In genomic region chrX:160432192-160432591, GRCm38 (mm10) we compare ENCODE assay signal across 25 mouse cellular contexts. TPM values are rescaled to one million over a fixed set of nuclear protein-coding genes. Genes with fewer than 3 reads are reported as not detected.
A peak's percentile ranks its signal among the peaks of the same experiment; 100 is the strongest.
DNase-seq lines count a peak whose midpoint lies in the region; ATAC-seq and TF ChIP-seq lines count a peak whose summit lies in the region.
"Had no signal": no experiment of that assay in that cellular context is flagged by ENCODE, and none has a peak within 500 bp of the region (broad histone marks: within the 10 kb centered on the region; RNA-seq: fewer than 3 reads in every experiment).

No protein-coding gene starts in this region.

- no peaks in the 10 kb centered on the region for H3K9me3 ChIP-seq in kidney, embryonic 16.5 days (ENCODE audit: low read length)
- H3K9me3 ChIP-seq in CH12.LX (replicated peaks; ENCODE audit: low read length): no peaks in the 10 kb centered on the region
- H3K9me3 ChIP-seq: embryonic facial prominence, embryonic 13.5 days; embryonic facial prominence, embryonic 15.5 days; forebrain, embryonic 10.5 days; forebrain, embryonic 12.5 days had no signal

- peak; percentile 61; the same call in 1 of the 2 replicates for ATAC-seq in kidney, embryonic 16.5 days (ENCODE audit: low FRiP score, low TSS enrichment)
- ATAC-seq: CD4-positive, CD25-positive, alpha-beta regulatory T cell, adult 4 months; forebrain, embryonic 14.5 days; forebrain, embryonic 16.5 days had no signal

- H3K27me3 ChIP-seq in kidney, embryonic 16.5 days (ENCODE audit: insufficient read depth, low read length): peaks cover 3% of the 10 kb centered on the region; the same call in 1 of the 2 replicates
- H3K27me3 ChIP-seq in kidney, adult 2 months (replicated peaks; ENCODE audit: control insufficient read depth, insufficient read depth, low read length): no peaks in the 10 kb centered on the region
- no peaks in the 10 kb centered on the region for H3K27me3 ChIP-seq in CH12.LX (replicated peaks)
- no peaks in the 10 kb centered on the region for H3K27me3 ChIP-seq in heart, adult 2 months (ENCODE audit: control insufficient read depth, insufficient read depth, low read length)

- no peak overlapping the region for H3K27ac ChIP-seq in kidney, embryonic 16.5 days (ENCODE audit: low read length)
- H3K27ac ChIP-seq in kidney, adult 2 months (ENCODE audit: insufficient read depth, low read depth, low read length): no peak overlapping the region
- H3K27ac ChIP-seq in CH12.LX (ENCODE audit: insufficient read depth, low read depth): no peak overlapping the region
- no peak overlapping the region for H3K27ac ChIP-seq in heart, adult 2 months
- H3K27ac ChIP-seq: embryonic facial prominence, embryonic 13.5 days; embryonic facial prominence, embryonic 15.5 days; forebrain, embryonic 10.5 days; forebrain, embryonic 12.5 days had no signal

- in situ Hi-C loops in CH12.LX (cut with MboI; ENCODE audit: low pct_ligation_motif_present, low pct_unique_long_range_greater_than_20kb, low sequenced_read_pairs): loop anchor here (25.0 kb wide), 2 partner anchors 245 to 605 kb away; no protein-coding TSS in a partner anchor

- TF ChIP-seq EP300 in CH12.LX (IDR thresholded peaks at IDR 0.05; ENCODE audit: low read length): no peak
- TF ChIP-seq EP300 in heart, adult 2 months (IDR thresholded peaks at IDR 0.05; ENCODE audit: insufficient read depth, low read depth, low read length): no peak

- dilution Hi-C loops in CH12.LX (cut with MboI; ENCODE audit: extremely low pct_ligation_motif_present, extremely low pct_unique_long_range_greater_than_20kb, low sequenced_read_pairs): no loop called here

- no peak for DNase-seq in kidney, adult 2 months
- peak; percentile 73 for DNase-seq in CH12.LX (ENCODE audit: extremely low read depth)
- DNase-seq in liver: no peak
- no peak for DNase-seq in heart, adult 2 months
- DNase-seq: adrenal gland, adult 2 months; adrenal gland, postnatal 10 days; adrenal gland, postnatal 25 days; B cell, adult 2 months; cerebellum, adult 11 months; cerebellum, adult 18-20 months; cerebellum, adult 8-10 months; cerebellum, adult 9-11 months; cerebellum, postnatal 14 days; cerebellum, postnatal 36 days; embryo, embryonic 11 days had no signal

- H3K4me3 ChIP-seq in kidney, embryonic 16.5 days (ENCODE audit: low read length): no peak overlapping the region
- no peak overlapping the region for H3K4me3 ChIP-seq in kidney, adult 2 months (ENCODE audit: insufficient read depth, low read depth, low read length)
- no peak overlapping the region for H3K4me3 ChIP-seq in CH12.LX (replicated peaks in 1 of 3; ENCODE audit: low read depth in 2 of 3, low read length in 2 of 3, poor library complexity in 1 of 3)
- H3K4me3 ChIP-seq in heart, adult 2 months: no peak overlapping the region
- H3K4me3 ChIP-seq: embryonic facial prominence, embryonic 13.5 days; embryonic facial prominence, embryonic 15.5 days; erythroblast, embryonic 14.5 days; forebrain, embryonic 10.5 days; forebrain, embryonic 12.5 days had no signal

- intact Hi-C loops in heart, adult 2 months (cut with DNase I): no loop called here

- TF ChIP-seq CTCF in kidney, adult 2 months (conservative IDR thresholded peaks at IDR 0.05; ENCODE audit: insufficient read depth, insufficient read length, low read depth, low read length): no peak
- TF ChIP-seq CTCF in CH12.LX (conservative IDR thresholded peaks at IDR 0.05 in 1 of 2, IDR thresholded peaks at IDR 0.05 in 1 of 2; ENCODE audit: low read depth in 2 of 2, low read length in 2 of 2): no peak
- no peak for TF ChIP-seq CTCF in heart, adult 2 months (IDR thresholded peaks at IDR 0.05)

- no peaks in the 10 kb centered on the region for H3K36me3 ChIP-seq in kidney, embryonic 16.5 days (ENCODE audit: insufficient read depth, low read length)
- no peaks in the 10 kb centered on the region for H3K36me3 ChIP-seq in kidney, adult 2 months (ENCODE audit: control insufficient read depth, insufficient read depth, low read length)
- H3K36me3 ChIP-seq in CH12.LX (replicated peaks in 1 of 2; ENCODE audit: control insufficient read depth in 1 of 2, insufficient read depth in 1 of 2, low read length in 1 of 2): no peaks in the 10 kb centered on the region
- no peaks in the 10 kb centered on the region for H3K36me3 ChIP-seq in heart, adult 2 months (ENCODE audit: control insufficient read depth, insufficient read depth, low read length)
- H3K36me3 ChIP-seq: embryonic facial prominence, embryonic 13.5 days; embryonic facial prominence, embryonic 15.5 days; forebrain, embryonic 10.5 days; forebrain, embryonic 12.5 days had no signal

- no peak for TF ChIP-seq RAD21 in CH12.LX (IDR thresholded peaks at IDR 0.05; ENCODE audit: low read depth, low read length)

- H3K4me2 ChIP-seq in kidney, embryonic 16.5 days (replicated peaks; ENCODE audit: low read depth, low read length): no peak overlapping the region
- no peak overlapping the region for H3K4me2 ChIP-seq in CH12.LX (ENCODE audit: insufficient read depth, low read depth, poor library complexity, severe bottlenecking)
- H3K4me2 ChIP-seq: embryonic facial prominence, embryonic 13.5 days; embryonic facial prominence, embryonic 15.5 days; forebrain, embryonic 12.5 days had no signal

- TF ChIP-seq POLR2A in kidney, adult 2 months (IDR thresholded peaks at IDR 0.05; ENCODE audit: low read depth, low read length): no peak
- no peak for TF ChIP-seq POLR2A in CH12.LX (IDR thresholded peaks at IDR 0.05; ENCODE audit: low read depth, low read length)
- no peak for TF ChIP-seq POLR2A in heart, adult 2 months (IDR thresholded peaks at IDR 0.05; ENCODE audit: insufficient read depth, low read depth, low read length)

- H3K79me2 ChIP-seq in CH12.LX (replicated peaks; ENCODE audit: control insufficient read depth, extremely low read depth, insufficient read depth, poor library complexity, severe bottlenecking): no peaks in the 10 kb centered on the region
- H3K79me2 ChIP-seq in heart, adult 2 months (replicated peaks; ENCODE audit: control insufficient read depth, insufficient read depth, low read length): no peaks in the 10 kb centered on the region

- WGBS in kidney, embryonic 16.5 days: 72% methylated on average over 7 of the region's 7 CpGs
- 41% methylated on average over 7 of the region's 7 CpGs for WGBS in kidney, adult 2 months
- 88% methylated on average over 7 of the region's 7 CpGs for WGBS in heart, adult 2 months

- H3K4me1 ChIP-seq in kidney, embryonic 16.5 days (ENCODE audit: insufficient read depth, low read length): no peaks in the 10 kb centered on the region
- no peaks in the 10 kb centered on the region for H3K4me1 ChIP-seq in kidney, adult 2 months (ENCODE audit: control insufficient read depth, insufficient read depth, low read length)
- no peaks in the 10 kb centered on the region; a peak in 1 of 4 replicates for H3K4me1 ChIP-seq in CH12.LX (ENCODE audit: control insufficient read depth in 1 of 2, insufficient read depth in 2 of 2)
- H3K4me1 ChIP-seq in heart, adult 2 months (ENCODE audit: control insufficient read depth, insufficient read depth, low read length): no peaks in the 10 kb centered on the region
- H3K4me1 ChIP-seq: embryonic facial prominence, embryonic 13.5 days; embryonic facial prominence, embryonic 15.5 days; forebrain, embryonic 12.5 days had no signal

- H3K9ac ChIP-seq in kidney, embryonic 16.5 days (replicated peaks; ENCODE audit: low read length): no peak overlapping the region
- no peak overlapping the region for H3K9ac ChIP-seq in CH12.LX (ENCODE audit: insufficient read depth, low read depth)
- H3K9ac ChIP-seq in heart, adult 2 months (ENCODE audit: low read depth, low read length): no peak overlapping the region
- H3K9ac ChIP-seq: embryonic facial prominence, embryonic 13.5 days; embryonic facial prominence, embryonic 15.5 days; forebrain, embryonic 12.5 days had no signal

TF ChIP-seq in CH12.LX, 34 proteins besides CTCF, POLR2A, EP300 and RAD21:
- 0 out of 2 replicates have a peak, but pooled peaks have one; percentile 30 for TF ChIP-seq MAX (IDR thresholded peaks at IDR 0.05; ENCODE audit: low read length)
- TF ChIP-seq BHLHE40 (IDR thresholded peaks at IDR 0.05; ENCODE audit: low read depth, low read length): peak; percentile 63
- TF ChIP-seq MXI1 (IDR thresholded peaks at IDR 0.05; ENCODE audit: low read depth, low read length): no peak
- TF ChIP-seq MYC (IDR thresholded peaks at IDR 0.05; ENCODE audit: low read depth, low read length): 0 out of 2 replicates have a peak, but pooled peaks have one; percentile 26
- no peak for TF ChIP-seq USF2 (conservative IDR thresholded peaks at IDR 0.05; ENCODE audit: low read depth, low read length)
- TF ChIP-seq MAZ (IDR thresholded peaks at IDR 0.05; ENCODE audit: low read depth, low read length): no peak
- TF ChIP-seq NRF1 (IDR thresholded peaks at IDR 0.05; ENCODE audit: low read depth, low read length): peak; percentile 40; the same call in 1 of the 2 replicates

RNA-seq across cellular contexts. Expression of gene Adgrg2, which starts 41.7 kb away (rescaled TPM):
- 1.3 and 1.4 TPM in 2 replicates for polyA plus RNA-seq in kidney, embryonic 16.5 days (2015; fragmentation: Nextera tagmentation; extraction: Ambion mirVana)
- 0.44 and 0.62 TPM in 2 replicates for polyA plus RNA-seq in kidney, adult 2 months (2012; rRNA removed)
- total RNA-seq in CH12.LX (2012; rRNA removed) (not detected in 2 replicates), CH12.LX (2014; rRNA removed) (not detected in 2 replicates)
- polyA plus RNA-seq in CH12.LX (2012; ENCODE audit: insufficient read length, low read depth): not detected in 2 replicates
- total RNA-seq in heart, adult 2 months (2021): 1 to 10 TPM in 1 of 2 experiments, under 1 TPM in 1; 0.93 to 1.2 TPM
- polyA plus RNA-seq in heart, adult 2 months (2012; rRNA removed): 0.80 and 0.85 TPM in 2 replicates
- total RNA-seq: MEL had no signal
- polyA plus RNA-seq: CD4-positive, CD25-positive, alpha-beta regulatory T cell, adult 4 months; erythroblast, embryonic 14.5 days had no signal
